Mouse (Mus musculus) cortical plate, adult 2 months (tissue): ENCODE measurements around the gene Card19. TPM values are rescaled to one million over a fixed set of nuclear protein-coding genes. Genes with fewer than 3 reads are reported as not detected.

Experiments used
- H3K27ac ChIP-seq: fragments of 200-500 bp; 2 replicates; pipeline ENCODE4 v1.5.1; 2012; ENCODE audit warnings: low read length, control low read depth, inconsistent platforms; ENCODE audit not compliant: insufficient read depth
- H3K4me1 ChIP-seq: fragments of 200-500 bp; 2 replicates; pipeline ENCODE4 v1.6.1; 2011; ENCODE audit warnings: low read length; ENCODE audit not compliant: control insufficient read depth, insufficient read depth
- H3K4me3 ChIP-seq: fragments of 200-500 bp; 2 replicates; pipeline ENCODE4 v1.5.1; 2011; ENCODE audit warnings: mild to moderate bottlenecking, low read length, control low read depth; ENCODE audit not compliant: insufficient read depth
- CTCF ChIP-seq: fragments of 200-500 bp; IDR thresholded peaks from 2 replicates; pipeline ENCODE4 v1.5.1; 2011; ENCODE audit warnings: mild to moderate bottlenecking, control low read depth, low read length; ENCODE audit not compliant: insufficient read depth; ENCODE audit errors: extremely low read depth
- POLR2A ChIP-seq: fragments of 200-500 bp; IDR thresholded peaks from 2 replicates; pipeline ENCODE4 v1.6.1; 2011; ENCODE audit warnings: mild to moderate bottlenecking, low read length, control low read depth; ENCODE audit not compliant: insufficient read depth; ENCODE audit errors: extremely low read depth
- polyA plus RNA-seq: library from polyadenylated mRNA; depleted of rRNA; stranded (reverse); fragments of >200 nt; gene quantifications from 2 replicates; pipeline ENCODE4 v1.2.3, GENCODE M21; 2012

Card19 gene
- polyA plus RNA-seq, 1 experiment: 36.5 TPM

DNA sequence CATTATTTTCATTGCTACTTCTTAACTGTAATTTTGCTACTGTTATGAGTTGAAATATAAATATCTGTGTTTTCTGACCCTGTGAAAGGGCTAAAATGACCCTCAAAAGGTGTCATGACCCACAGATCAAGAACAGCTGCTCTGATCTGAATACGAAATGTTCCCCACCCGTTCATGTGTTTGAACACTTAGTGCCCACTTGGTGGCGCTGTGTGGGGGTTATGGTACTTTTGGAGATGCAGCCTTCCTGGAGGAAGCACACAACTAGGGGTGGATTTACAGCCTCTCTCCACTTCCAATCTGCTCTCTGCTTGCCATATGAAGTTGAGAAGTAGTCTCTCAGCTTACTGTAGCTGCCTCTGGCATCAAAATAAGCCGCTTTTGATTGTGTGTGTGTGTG is 18.9 kb upstream of the Card19 start:
- TF ChIP-seq CTCF (no peak), POLR2A (no peak)
- Histone ChIP-seq H3K27ac (no peak overlapping the region), H3K4me3 (no peak overlapping the region)

DNA sequence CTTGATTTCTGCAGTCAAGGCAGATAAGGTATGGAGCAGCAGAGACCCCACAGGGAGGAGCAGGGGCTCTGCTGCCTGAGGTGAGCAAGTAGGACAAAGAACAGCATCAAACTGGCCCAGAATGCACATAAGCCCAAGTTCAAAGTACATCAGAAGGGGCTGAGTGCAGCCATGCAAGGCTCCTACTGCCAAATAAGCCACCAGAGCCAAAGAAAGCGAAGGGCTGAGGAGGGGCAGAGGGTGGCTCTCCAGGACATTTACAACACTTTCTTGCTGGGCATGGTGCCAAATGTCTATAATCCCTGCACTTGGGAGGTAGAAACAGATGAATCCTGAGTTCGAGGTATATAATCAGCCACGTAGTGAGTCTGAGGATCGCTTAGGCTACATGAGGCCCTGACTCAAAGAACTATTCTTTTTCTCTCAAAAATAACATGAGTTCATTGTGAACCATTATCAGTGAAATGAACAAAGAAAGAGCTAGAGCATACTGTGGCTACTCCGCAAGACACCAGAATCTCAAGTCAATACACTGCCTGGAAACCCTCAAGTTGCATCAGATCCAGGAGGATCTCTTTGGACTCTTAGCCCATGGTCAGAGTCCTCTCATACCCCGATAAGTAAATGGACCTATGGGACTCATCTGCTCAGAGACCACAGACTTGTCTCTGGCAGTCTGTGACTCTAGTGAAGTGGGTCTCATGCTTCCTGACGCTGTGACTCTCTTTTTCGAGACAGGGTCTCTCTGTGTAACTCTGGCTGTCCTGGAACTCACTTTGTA is 18.1 kb upstream of the Card19 start:
- TF ChIP-seq POLR2A (no peak), CTCF (no peak)
- no peak overlapping the region for H3K27ac ChIP-seq
- no peaks in the 10 kb centered on the region for H3K4me1 ChIP-seq
- no peak overlapping the region for H3K4me3 ChIP-seq

More for the DNA sequence above, 18.9 kb upstream of the Card19 start:
- no peaks in the 10 kb centered on the region for H3K4me1 ChIP-seq

DNA sequence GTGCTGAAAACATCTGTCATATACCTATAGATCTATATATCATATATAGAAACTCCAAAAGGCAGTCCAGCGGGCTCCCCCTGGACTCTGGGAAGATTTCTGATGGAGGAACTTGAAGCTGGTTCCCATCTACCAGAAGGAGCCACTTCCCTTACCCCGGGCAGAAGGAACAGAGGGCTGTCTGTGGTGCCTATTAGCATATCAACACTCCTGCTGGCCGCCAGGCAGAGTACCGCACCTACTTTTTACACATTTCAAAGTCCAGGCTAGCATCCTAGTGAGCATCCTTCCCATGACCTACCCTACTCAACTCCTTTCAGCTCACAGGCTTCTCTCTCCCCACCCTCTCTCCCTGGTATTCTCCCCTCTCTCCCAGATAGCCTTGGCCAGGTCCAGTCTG is 9.8 kb upstream of the Card19 start:
- Histone ChIP-seq H3K27ac (no peak overlapping the region), H3K4me3 (no peak overlapping the region), H3K4me1 (peaks cover 1% of the 10 kb centered on the region; the same call in 1 of the 2 replicates)
- no peak for TF ChIP-seq CTCF

DNA sequence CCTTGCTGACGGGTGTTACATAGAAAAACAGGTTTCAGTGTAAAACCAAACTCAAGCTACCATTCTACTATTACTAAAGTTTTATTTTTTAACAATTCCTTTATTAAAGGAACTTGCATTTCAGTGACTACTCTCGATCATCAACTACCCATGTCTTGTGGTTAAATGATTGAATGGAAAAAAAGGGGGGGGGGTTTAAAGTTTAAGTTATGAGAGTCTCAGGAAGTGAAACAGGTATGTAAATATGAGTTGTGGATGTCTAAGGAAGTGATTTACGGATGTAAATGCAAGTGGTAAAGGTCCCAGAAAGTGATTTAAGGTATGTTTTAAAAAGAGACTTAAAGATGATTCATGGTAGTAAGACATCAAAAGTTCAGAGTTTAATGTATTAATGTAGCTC is 9.3 kb upstream of the Card19 start:
- H3K4me3 ChIP-seq: no peak overlapping the region
- H3K27ac ChIP-seq: no peak overlapping the region
- peaks cover 1% of the 10 kb centered on the region; the same call in 1 of the 2 replicates for H3K4me1 ChIP-seq
- TF ChIP-seq CTCF: no peak
- TF ChIP-seq POLR2A: no peak

DNA sequence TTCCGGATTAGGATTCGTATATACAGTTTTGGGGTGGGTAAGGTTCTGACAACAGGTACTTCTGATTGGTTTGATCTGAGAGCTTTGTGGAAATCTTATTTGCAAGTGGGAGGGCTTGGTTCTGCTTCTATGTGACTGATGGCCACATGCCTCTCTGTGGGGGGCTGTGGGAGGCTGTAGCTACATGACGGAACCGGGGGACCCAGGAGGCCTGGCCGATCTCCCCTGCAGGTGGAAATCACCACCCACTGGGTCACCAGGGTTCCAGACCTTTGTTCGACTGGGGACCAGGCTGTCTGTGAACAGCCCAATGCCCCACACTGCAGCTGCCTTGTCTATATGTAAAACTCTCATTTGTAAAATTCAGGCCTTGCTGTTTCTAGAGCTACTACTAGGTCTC is 8.9 kb upstream of the Card19 start:
- H3K4me3 ChIP-seq: no peak overlapping the region
- H3K4me1 ChIP-seq: peaks cover 1% of the 10 kb centered on the region; the same call in 1 of the 2 replicates
- H3K27ac ChIP-seq: no peak overlapping the region
- TF ChIP-seq POLR2A (no peak), CTCF (no peak)

DNA sequence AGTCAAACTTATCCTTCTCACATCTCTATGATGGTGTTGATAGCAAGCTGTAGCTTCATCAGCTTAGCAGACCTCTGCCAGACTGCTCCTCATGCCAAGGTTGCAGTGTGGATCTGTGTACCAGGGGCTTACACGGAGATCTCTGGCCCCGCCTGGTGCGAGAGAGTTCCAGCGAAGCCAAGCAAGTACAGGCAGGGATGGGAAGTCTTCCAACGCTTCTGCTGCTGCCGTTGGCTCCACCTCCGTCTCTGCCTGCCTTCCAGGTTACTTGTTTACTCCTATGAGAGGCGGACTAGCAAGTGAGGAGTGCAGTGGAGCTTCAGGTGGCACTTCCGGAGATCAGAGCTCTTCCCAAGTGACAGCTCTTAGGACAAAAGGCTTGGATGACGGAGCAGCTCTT is 8.5 kb upstream of the Card19 start:
- TF ChIP-seq CTCF: no peak
- TF ChIP-seq POLR2A: no peak
- Histone ChIP-seq H3K4me1 (peaks cover 1% of the 10 kb centered on the region; the same call in 1 of the 2 replicates), H3K27ac (no peak overlapping the region), H3K4me3 (no peak overlapping the region)

DNA sequence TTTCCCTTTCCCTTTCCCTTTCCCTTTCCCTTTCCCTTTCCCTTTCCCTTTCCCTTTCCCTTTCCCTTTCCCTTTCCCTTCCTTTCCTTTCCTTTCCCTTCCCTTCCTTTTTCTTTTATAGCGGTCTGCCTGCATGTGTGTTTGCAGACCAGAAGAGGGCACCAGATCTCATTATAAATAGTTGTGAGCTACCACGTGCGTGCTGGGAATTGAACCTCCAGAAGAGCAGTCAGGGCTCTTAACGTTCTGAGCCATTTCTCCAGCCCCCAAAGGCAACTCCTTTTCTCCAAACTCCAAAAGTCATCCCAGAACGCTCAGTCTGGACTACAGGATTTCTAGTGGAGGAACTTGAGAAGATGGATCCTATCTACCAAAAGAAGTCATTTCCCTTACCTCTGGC is 5.1 kb upstream of the Card19 start:
- no peak overlapping the region for H3K27ac ChIP-seq
- H3K4me3 ChIP-seq: no peak overlapping the region
- H3K4me1 ChIP-seq: peaks cover 1% of the 10 kb centered on the region; the same call in 1 of the 2 replicates
- TF ChIP-seq CTCF: no peak
- no peak for TF ChIP-seq POLR2A

DNA sequence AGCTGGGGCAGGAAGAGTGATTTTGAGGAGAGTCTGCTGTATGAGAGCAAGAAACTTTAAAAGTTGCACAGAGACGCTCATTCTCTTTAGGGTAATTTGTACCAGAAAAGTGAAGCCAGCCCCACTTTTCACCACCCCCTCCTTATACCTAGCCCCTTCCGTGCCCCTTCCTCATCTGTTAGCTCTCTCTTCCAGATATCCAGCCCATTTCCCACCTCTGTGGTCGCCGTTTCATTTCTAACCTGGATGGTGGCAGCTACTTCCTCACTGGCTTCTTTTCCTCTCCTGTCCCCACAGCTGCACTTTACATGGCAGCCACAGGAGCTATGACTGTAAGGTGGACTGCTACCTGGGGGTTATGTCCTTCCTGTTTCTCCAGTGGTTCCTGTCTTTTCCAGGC is 3.5 kb upstream of the Card19 start:
- H3K4me1 ChIP-seq: peaks cover 3% of the 10 kb centered on the region; the same call in 1 of the 2 replicates
- H3K27ac ChIP-seq: no peak overlapping the region
- no peak overlapping the region for H3K4me3 ChIP-seq
- no peak for TF ChIP-seq POLR2A
- TF ChIP-seq CTCF: no peak

DNA sequence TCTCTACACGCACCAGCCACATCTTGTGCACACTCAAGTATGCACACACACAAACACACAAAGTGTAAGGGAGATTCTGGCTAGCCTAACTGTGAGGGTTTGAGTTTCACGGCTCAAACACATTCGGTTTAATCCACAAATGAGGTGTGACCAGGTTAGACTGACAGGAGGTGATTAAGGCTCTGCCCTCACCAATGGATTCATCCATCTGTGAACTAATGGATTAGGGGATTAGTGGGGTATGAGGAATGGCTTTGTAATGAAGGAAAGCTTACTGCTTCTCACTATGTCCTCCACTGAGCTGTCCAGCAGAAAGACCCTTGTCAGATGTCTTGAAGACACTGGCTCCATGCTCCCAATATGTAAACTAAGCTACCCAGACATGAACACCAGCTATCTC is 2.8 kb upstream of the Card19 start:
- Histone ChIP-seq H3K4me1 (0 out of 2 replicates have a peak, but pooled peaks cover 2% of the 10 kb centered on the region), H3K27ac (no peak overlapping the region), H3K4me3 (no peak overlapping the region)
- no peak for TF ChIP-seq POLR2A
- TF ChIP-seq CTCF: no peak

DNA sequence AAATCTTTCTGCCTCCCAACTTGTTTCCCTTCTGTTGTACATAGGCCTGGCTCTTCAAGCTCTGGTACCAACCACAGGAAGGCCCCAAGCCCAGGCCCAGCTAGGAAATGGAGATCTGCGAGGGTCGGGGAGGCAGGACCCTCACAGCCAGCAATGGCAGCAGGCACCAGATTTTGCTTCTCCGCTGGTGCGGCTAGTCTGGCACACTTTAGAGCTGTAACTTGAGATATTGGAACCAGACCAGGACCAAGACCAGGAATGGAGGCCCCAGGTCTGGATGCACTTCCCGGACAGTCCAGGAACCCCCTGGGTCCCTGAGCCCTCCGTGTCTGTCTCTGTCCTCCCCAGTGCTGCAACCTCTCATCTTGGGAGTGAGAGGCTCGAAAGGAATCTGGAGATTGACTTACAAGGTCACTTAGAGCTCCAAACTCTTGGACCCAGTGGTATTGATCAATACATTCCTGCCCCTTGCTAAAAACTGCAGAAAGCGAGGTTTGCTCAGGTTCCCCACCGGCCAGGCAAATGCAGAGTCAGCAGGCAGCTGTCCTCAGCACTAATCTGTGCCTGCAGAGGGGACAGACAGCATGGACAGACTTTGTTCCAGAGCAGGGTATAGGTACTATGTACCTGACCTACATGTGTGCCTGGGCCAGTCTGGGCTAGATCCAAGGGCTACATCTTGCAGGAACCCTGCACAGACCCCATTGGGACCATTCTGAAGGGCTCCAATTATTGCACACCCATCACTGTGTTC is 1.1 kb upstream of the Card19 start:
- TF ChIP-seq CTCF (no peak), POLR2A (no peak)
- Histone ChIP-seq H3K4me3 (no peak overlapping the region), H3K27ac (no peak overlapping the region), H3K4me1 (0 out of 2 replicates have a peak, but pooled peaks cover 2% of the 10 kb centered on the region)

DNA sequence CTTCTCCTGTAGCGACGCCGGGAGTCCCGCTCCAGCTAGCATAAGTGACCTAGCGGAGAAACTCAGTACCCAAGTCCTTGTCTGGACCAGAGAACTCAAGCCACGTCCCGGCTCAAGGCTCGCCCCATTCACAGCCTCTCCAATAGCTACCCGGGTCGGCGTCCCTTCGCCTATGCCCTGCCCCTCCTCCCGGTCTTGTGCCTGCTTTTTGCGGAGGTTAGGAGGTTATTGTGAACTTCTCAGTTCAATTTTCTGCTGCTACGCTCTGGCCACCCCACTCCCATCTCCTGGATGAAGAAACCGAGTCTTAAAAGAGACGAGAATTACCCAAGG is 349 bp upstream of the Card19 start:
- TF ChIP-seq CTCF: no peak
- TF ChIP-seq POLR2A: no peak
- Histone ChIP-seq H3K4me3 (peak overlapping the region; percentile 50), H3K27ac (peak overlapping the region; percentile 66; the same call in 1 of the 2 replicates), H3K4me1 (0 out of 2 replicates have a peak, but pooled peaks cover 2% of the 10 kb centered on the region)
